Mouse (Mus musculus) heart, embryonic 16.5 days (tissue): ENCODE measurements at regions not wholly inside any gene's neighbourhood (a gene's known extent, or its start where the extent isn't known, plus 50 kb on each side); places are given as distances from the start of the nearest gene placed in this dataset.
A peak's percentile ranks its signal among the peaks of the same experiment; 100 is the strongest.

Source experiments
- ATAC-seq: fragments of 200-750 bp; cut with Nextera tagmentation; replicated peaks from 2 replicates; pipeline ENCODE4 v1.8.0; 2017; ENCODE audit warnings: moderate number of reproducible peaks; ENCODE audit not compliant: insufficient read depth, low FRiP score; ENCODE audit errors: extremely low read depth
- H3K27ac ChIP-seq: fragments of 300-500 bp; sonication (generic); 2 replicates; pipeline ENCODE4 v1.5.1; 2014; ENCODE audit warnings: mild to moderate bottlenecking, low read length, control low read depth, moderate library complexity
- H3K27me3 ChIP-seq: fragments of 300-500 bp; sonication (generic); 2 replicates; pipeline ENCODE4 v1.6.1; 2014; ENCODE audit warnings: low read length, mixed read lengths; ENCODE audit not compliant: control insufficient read depth, insufficient read depth
- H3K36me3 ChIP-seq: fragments of 300-500 bp; sonication (generic); 2 replicates; pipeline ENCODE4 v1.6.1; 2014; ENCODE audit not compliant: control insufficient read depth, insufficient read depth
- H3K4me1 ChIP-seq: fragments of 300-500 bp; sonication (generic); 2 replicates; pipeline ENCODE4 v1.6.1; 2014; ENCODE audit warnings: low read length, mixed read lengths; ENCODE audit not compliant: control insufficient read depth, insufficient read depth
- H3K4me2 ChIP-seq: fragments of 300-500 bp; sonication (generic); 2 replicates; pipeline ENCODE4 v1.6.1; 2014; ENCODE audit warnings: low read depth, mild to moderate bottlenecking, control low read depth, low read length
- H3K4me3 ChIP-seq: fragments of 300-500 bp; sonication (generic); 2 replicates; pipeline ENCODE4 v1.5.1; 2014; ENCODE audit warnings: mild to moderate bottlenecking, control low read depth, low read length
- H3K9ac ChIP-seq: fragments of 300-500 bp; sonication (generic); 2 replicates; pipeline ENCODE4 v1.6.1; 2014; ENCODE audit warnings: low read length, control low read depth
- H3K9me3 ChIP-seq: fragments of 300-500 bp; sonication (generic); replicated peaks from 2 replicates; pipeline ENCODE4 v1.6.1; 2016; ENCODE audit warnings: low read length; ENCODE audit not compliant: control insufficient read depth
- WGBS: fragments of 180-500 bp; shearing (Covaris S2); extraction: QIAGEN DNeasy Blood & Tissue Kit; methylation state at CpG from one replicate; pipeline ENCODE4 v1.1.7; 2014; 5-methylcytosine and 5-hydroxymethylcytosine counted together

DNA sequence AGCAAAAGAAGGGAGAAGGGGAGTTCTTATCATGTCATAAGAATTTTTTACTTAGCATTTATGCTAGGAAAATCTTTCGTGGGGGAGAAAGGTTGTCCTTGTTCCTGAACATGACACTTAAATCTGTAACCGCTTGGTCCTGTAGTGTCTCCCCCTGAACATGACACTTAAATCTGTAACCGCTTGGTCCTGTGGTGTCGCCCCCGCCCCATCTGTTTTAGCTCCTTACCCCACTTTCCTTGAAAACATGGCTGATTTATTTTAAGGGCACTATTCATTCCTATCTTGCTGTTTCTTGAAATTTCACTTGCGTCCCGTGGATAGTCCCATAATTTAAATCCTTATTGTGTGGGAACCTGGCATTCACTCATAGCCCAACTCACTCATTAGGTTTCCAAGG lies 82.2 kb downstream of the Rap2a start:
- Histone ChIP-seq H3K4me2 (no peak overlapping the region), H3K27ac (no peak overlapping the region), H3K36me3 (no peaks in the 10 kb centered on the region), H3K4me3 (no peak overlapping the region), H3K4me1 (no peaks in the 10 kb centered on the region), H3K27me3 (no peaks in the 10 kb centered on the region), H3K9ac (no peak overlapping the region), H3K9me3 (no peaks in the 10 kb centered on the region)
- WGBS, result 85% methylated on average over 7 of the region's 7 CpGs
- no peak for ATAC-seq

- no peak overlapping the region for H3K9ac ChIP-seq
Measured at GRCm38 (mm10) chr14:120560987-120561386, 82.7 kb downstream of the Rap2a start.

GRCm38 (mm10) chr14:120566945-120567344 lies 88.7 kb downstream of the Rap2a start:
- ATAC-seq, result no peak
- H3K9me3 ChIP-seq, result no peaks in the 10 kb centered on the region
- no peak overlapping the region for H3K9ac ChIP-seq
- H3K4me2 ChIP-seq, result no peak overlapping the region
- no peak overlapping the region for H3K27ac ChIP-seq
- no peaks in the 10 kb centered on the region for H3K27me3 ChIP-seq
- no peaks in the 10 kb centered on the region; the same call in 1 of the 2 replicates for H3K4me1 ChIP-seq
- no peaks in the 10 kb centered on the region for H3K36me3 ChIP-seq
- WGBS, result 63% methylated on average over 1 of the region's 1 CpGs
- no peak overlapping the region for H3K4me3 ChIP-seq

More at GRCm38 (mm10) chr14:120560987-120561386, 82.7 kb downstream of the Rap2a start:
- Histone ChIP-seq H3K4me2 (no peak overlapping the region), H3K27me3 (no peaks in the 10 kb centered on the region), H3K9me3 (no peaks in the 10 kb centered on the region), H3K4me1 (no peaks in the 10 kb centered on the region), H3K4me3 (no peak overlapping the region), H3K36me3 (no peaks in the 10 kb centered on the region), H3K27ac (no peak overlapping the region)
- WGBS, result 87% methylated on average over 2 of the region's 2 CpGs
- ATAC-seq, result no peak

DNA sequence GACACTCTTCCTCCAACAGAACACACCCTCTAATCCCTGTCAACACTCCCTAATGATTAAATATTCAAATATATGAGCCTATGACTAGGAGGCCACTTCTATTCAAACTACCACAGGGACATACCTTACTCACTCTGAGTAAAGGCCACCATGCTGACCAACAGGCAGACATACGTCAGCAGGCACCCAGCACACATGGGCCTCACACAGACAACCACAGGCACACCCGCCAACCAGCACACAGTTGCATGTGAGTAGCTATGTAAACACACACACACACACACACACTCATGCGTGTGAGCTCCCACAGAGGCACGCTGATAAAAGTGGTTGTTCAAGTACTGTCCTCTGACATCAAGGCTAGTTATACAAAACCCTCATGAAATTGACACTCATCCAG lies 89.8 kb downstream of the Rap2a start:
- no peaks in the 10 kb centered on the region for H3K9me3 ChIP-seq
- no peak overlapping the region for H3K27ac ChIP-seq
- H3K36me3 ChIP-seq, result no peaks in the 10 kb centered on the region
- no peak for ATAC-seq
- 73% methylated on average over 4 of the region's 4 CpGs for WGBS
- H3K4me2 ChIP-seq, result no peak overlapping the region
- no peak overlapping the region for H3K4me3 ChIP-seq
- H3K9ac ChIP-seq, result no peak overlapping the region
- peaks cover 6% of the 10 kb centered on the region; the same call in 1 of the 2 replicates for H3K4me1 ChIP-seq
- no peaks in the 10 kb centered on the region for H3K27me3 ChIP-seq

GRCm38 (mm10) chr14:120572238-120572637 lies 94.0 kb downstream of the Rap2a start:
- no peaks in the 10 kb centered on the region for H3K36me3 ChIP-seq
- no peak overlapping the region for H3K4me3 ChIP-seq
- ATAC-seq, result peak; percentile 55; the same call in 1 of the 2 replicates
- no peaks in the 10 kb centered on the region for H3K27me3 ChIP-seq
- 57% methylated on average over 10 of the region's 10 CpGs for WGBS
- peaks cover 6% of the 10 kb centered on the region; the same call in 1 of the 2 replicates for H3K4me1 ChIP-seq
- no peaks in the 10 kb centered on the region for H3K9me3 ChIP-seq
- H3K9ac ChIP-seq, result no peak overlapping the region
- peak overlapping the region; percentile 18; the same call in 1 of the 2 replicates for H3K4me2 ChIP-seq
- H3K27ac ChIP-seq, result no peak overlapping the region

DNA sequence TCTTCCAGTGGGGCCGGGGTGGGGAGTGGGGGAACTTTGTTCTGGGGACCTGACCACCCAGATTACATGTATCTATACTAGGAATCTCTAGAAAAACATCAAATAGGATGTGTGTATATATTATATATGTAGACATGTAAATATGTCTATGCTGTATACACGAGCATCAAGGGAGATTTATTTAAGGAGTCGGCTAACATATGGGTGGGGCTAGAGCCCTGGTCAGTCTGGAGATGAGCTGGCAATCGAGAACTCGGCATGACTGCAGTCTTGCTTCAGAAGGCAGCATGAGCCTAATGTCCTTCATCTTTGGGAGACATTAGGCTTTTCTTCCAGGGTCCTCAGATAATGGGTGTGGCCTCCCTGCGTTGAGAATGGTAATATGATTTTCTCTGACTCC lies 97.0 kb downstream of the Rap2a start:
- no peak for ATAC-seq
- 76% methylated on average over 6 of the region's 6 CpGs for WGBS
- no peak overlapping the region for H3K4me3 ChIP-seq
- peaks cover 6% of the 10 kb centered on the region; the same call in 1 of the 2 replicates for H3K4me1 ChIP-seq
- H3K36me3 ChIP-seq, result no peaks in the 10 kb centered on the region
- no peak overlapping the region for H3K4me2 ChIP-seq
- no peak overlapping the region for H3K27ac ChIP-seq
- no peaks in the 10 kb centered on the region for H3K9me3 ChIP-seq
- no peak overlapping the region for H3K9ac ChIP-seq
- H3K27me3 ChIP-seq, result no peaks in the 10 kb centered on the region

DNA sequence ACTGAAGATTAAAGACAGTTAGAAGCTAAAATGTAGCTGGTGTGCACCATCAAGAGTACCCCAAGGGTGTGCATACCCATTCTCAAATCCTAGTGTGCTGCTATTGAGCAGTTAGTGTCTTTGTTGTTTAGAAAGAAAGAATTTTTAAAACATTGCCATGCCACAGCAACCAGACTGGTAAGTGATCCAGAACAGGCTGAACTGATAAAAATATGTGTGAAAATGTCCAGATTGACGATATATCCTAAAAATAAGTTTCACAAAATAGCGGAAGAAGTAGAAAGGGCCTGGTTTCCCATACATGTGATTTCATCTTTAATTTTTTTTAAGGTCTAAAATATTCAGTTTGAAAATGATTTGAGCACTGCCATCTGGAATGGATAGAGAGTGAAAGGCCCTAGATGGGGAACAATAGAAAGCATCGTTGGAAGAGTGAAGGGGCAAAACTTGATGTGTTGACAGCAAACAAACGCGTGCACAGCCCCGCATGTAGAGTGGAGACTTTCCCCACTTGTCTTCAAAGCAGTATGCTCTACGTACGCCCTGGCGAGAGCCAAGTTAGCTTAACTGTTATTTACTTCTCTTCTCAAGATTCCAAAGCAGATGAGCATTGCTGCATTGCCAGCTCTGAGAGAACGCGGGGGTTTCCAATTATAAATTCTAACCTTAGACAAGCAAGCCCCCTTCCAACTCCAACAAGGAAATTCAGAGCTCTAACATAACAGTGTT lies 100.3 kb downstream of the Rap2a start:
- H3K4me1 ChIP-seq, result no peaks in the 10 kb centered on the region
- no peaks in the 10 kb centered on the region for H3K36me3 ChIP-seq
- no peaks in the 10 kb centered on the region for H3K9me3 ChIP-seq
- 68% methylated on average over 11 of the region's 11 CpGs for WGBS
- no peak for ATAC-seq
- H3K27ac ChIP-seq, result no peak overlapping the region
- H3K9ac ChIP-seq, result no peak overlapping the region
- no peak overlapping the region for H3K4me2 ChIP-seq
- no peak overlapping the region for H3K4me3 ChIP-seq
- H3K27me3 ChIP-seq, result no peaks in the 10 kb centered on the region

DNA sequence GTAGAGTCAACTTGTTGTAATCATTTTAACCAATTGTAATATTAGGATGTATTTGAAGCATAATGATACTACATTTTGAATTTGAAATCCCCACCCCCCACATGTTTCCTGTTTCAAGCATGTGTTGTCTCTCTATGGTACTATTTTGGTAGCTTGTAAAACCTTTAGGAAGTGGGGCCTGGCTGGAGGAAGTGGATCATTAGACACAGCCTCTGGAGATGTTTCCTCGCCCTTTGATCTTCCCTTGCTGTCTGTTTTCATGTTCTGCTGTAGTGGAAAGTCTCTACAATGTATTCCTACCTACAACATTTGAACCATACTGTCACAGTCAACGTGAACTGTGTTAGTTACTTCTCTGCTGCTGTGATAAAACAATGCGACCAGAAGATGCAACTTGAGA lies 105.6 kb downstream of the Rap2a start:
- Histone ChIP-seq H3K4me1 (no peaks in the 10 kb centered on the region), H3K9me3 (no peaks in the 10 kb centered on the region), H3K36me3 (no peaks in the 10 kb centered on the region), H3K4me3 (no peak overlapping the region), H3K4me2 (no peak overlapping the region), H3K27me3 (no peaks in the 10 kb centered on the region), H3K27ac (no peak overlapping the region), H3K9ac (no peak overlapping the region)
- WGBS, result 58% methylated on average over 3 of the region's 3 CpGs
- no peak for ATAC-seq

- Histone ChIP-seq H3K9me3 (no peaks in the 10 kb centered on the region), H3K9ac (no peak overlapping the region), H3K36me3 (no peaks in the 10 kb centered on the region), H3K27ac (no peak overlapping the region), H3K4me3 (no peak overlapping the region), H3K4me1 (no peaks in the 10 kb centered on the region), H3K4me2 (no peak overlapping the region), H3K27me3 (no peaks in the 10 kb centered on the region)
- 75% methylated on average over 2 of the region's 2 CpGs for WGBS
- ATAC-seq, result no peak
Measured at GRCm38 (mm10) chr14:120592191-120592590, 113.9 kb downstream of the Rap2a start.
